Mouse (Mus musculus): ENCODE measurements around the gene Gna13. TPM values are rescaled to one million over a fixed set of nuclear protein-coding genes. Genes with fewer than 3 reads are reported as not detected.

Gene Gna13
- polyA plus RNA-seq, 1 experiment from 2014 or later: 24.9 TPM

DNA sequence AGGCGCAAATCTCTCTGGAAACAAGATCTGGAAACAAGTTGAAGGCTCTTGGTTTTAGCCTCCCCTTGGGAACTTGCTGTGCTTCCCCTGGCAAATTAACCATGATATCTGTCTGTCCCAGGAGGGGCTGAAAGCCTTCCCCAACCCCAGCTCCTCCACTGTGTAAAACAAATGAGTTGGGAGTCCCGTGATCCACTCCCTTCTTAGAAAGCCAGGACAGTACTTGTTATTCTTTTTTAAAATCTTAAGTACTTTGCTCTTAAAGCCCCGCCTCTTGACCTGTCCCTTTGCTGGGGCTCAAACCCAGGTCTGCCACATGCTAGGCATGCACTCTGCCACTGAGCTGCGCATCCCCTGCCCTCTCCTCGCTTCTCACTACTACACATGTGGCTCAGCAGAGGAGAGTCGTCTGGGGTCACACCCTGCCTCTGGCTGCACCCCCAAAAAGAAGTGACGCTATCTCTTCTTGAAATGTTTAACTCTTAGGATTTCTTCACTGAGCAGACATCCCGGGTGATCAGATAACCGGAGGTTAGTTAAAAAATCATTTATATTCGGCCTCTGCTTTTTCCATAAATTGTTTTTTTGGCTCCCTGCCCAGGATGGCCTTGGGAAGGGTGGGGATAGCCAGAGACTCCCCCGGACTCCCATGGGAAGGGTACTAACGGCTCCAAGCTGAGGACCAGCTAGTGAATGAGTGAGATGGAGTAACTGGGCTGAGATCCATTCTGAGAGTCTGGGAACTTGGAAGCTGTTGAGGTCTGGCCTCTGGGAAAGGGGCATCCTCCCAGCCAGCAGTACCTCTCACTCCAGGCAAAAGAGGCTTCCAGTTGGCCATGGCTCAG is 9.0 kb upstream of the Gna13 start:
- ATAC-seq (replicated peaks; ENCODE audit: insufficient number of reproducible peaks, low FRiP score, low TSS enrichment): no peak
- no peak overlapping the region for H3K9ac ChIP-seq (ENCODE audit: low read depth, low read length)
- H3K36me3 ChIP-seq (ENCODE audit: control insufficient read depth, insufficient read depth, low read length): no peaks in the 10 kb centered on the region
- H3K27ac ChIP-seq (ENCODE audit: low read depth, low read length): no peak overlapping the region
- no peaks in the 10 kb centered on the region for H3K9me3 ChIP-seq (replicated peaks; ENCODE audit: control insufficient read depth, low read length)
- H3K4me3 ChIP-seq (ENCODE audit: low read depth, low read length): no peak overlapping the region
- 52% methylated on average over 12 of the region's 12 CpGs for WGBS (ENCODE audit: insufficient replicate concordance)
- H3K27me3 ChIP-seq (ENCODE audit: control insufficient read depth, insufficient read depth, low read length): no peaks in the 10 kb centered on the region
- H3K4me2 ChIP-seq: no peak overlapping the region
- peaks cover 9% of the 10 kb centered on the region for H3K4me1 ChIP-seq (ENCODE audit: control insufficient read depth, insufficient read depth, low read length)

- Histone ChIP-seq H3K27ac (ENCODE audit: low read depth, low read length) (no peak overlapping the region), H3K4me3 (ENCODE audit: low read depth, low read length) (no peak overlapping the region), H3K4me1 (ENCODE audit: control insufficient read depth, insufficient read depth, low read length) (peaks cover 13% of the 10 kb centered on the region), H3K9ac (ENCODE audit: low read depth, low read length) (no peak overlapping the region), H3K9me3 (replicated peaks; ENCODE audit: control insufficient read depth, low read length) (no peaks in the 10 kb centered on the region), H3K36me3 (ENCODE audit: control insufficient read depth, insufficient read depth, low read length) (no peaks in the 10 kb centered on the region), H3K27me3 (ENCODE audit: control insufficient read depth, insufficient read depth, low read length) (no peaks in the 10 kb centered on the region), H3K4me2 (no peak overlapping the region)
- 74% methylated on average over 6 of the region's 6 CpGs for WGBS (ENCODE audit: insufficient replicate concordance)
- no peak for ATAC-seq (replicated peaks; ENCODE audit: insufficient number of reproducible peaks, low FRiP score, low TSS enrichment)
These were observed 8.4 kb upstream of the Gna13 start for GRCm38 (mm10) chr11:109354236-109354613.

DNA sequence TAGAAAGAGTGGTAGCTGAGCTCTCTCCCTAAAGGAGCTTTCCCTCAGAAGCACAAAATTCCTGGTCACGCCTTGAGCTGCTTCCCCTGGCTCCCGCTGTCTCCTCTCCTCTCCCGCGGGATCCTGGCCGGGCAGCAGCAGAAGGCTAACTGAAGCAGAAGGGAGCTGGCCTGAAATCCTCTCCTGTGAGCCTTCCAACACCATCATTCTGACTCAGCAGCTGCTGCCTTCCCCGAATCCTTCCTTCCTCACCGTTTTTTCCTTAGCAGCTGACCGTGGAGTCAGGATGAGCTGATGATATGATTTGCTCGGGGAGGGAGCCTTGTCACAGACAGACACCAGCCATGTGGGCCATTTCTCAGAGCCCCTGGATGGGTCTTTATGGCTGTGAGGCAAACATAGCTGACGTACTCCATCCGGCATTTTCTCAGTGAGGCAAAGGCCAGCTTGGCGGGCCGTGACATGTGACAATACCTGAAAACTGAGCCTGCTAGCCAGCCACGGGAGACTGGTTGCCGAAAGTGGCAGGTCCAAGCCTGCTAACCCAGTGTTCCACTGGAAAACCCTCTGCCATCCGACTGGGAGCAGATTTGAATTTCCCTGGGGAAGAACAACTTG is 6.8 kb upstream of the Gna13 start:
- peaks cover 10% of the 10 kb centered on the region for H3K4me1 ChIP-seq (ENCODE audit: control insufficient read depth, insufficient read depth, low read length)
- ATAC-seq (replicated peaks; ENCODE audit: insufficient number of reproducible peaks, low FRiP score, low TSS enrichment): no peak

DNA sequence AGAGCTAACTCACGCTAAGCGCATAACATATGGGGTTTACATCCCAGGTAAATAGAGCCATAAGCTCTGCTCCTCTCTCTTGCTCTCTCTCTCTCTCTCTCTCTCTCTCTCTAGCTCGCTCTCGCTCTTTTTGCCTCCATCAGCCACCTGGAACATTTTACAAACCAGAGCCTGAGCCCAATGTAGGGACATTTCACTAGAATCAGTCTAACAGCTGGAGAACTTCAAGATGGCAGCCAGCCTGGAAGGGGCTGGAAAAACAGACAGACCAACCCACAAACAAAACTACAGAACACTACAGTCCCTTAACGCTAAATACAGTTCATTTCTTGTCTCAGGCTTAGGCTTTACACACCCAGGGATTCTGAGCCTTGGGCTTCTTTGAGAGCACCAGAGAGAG is 5.5 kb upstream of the Gna13 start:
- no peaks in the 10 kb centered on the region for H3K36me3 ChIP-seq (ENCODE audit: control insufficient read depth, insufficient read depth, low read length)
- H3K4me3 ChIP-seq (ENCODE audit: low read depth, low read length): no peak overlapping the region
- no peaks in the 10 kb centered on the region for H3K27me3 ChIP-seq (ENCODE audit: control insufficient read depth, insufficient read depth, low read length)
- 77% methylated on average over 5 of the region's 5 CpGs for WGBS (ENCODE audit: insufficient replicate concordance)
- no peak overlapping the region for H3K27ac ChIP-seq (ENCODE audit: low read depth, low read length)
- H3K4me2 ChIP-seq: no peak overlapping the region
- no peak overlapping the region for H3K9ac ChIP-seq (ENCODE audit: low read depth, low read length)
- no peak for ATAC-seq (replicated peaks; ENCODE audit: insufficient number of reproducible peaks, low FRiP score, low TSS enrichment)
- H3K4me1 ChIP-seq (ENCODE audit: control insufficient read depth, insufficient read depth, low read length): peaks cover 10% of the 10 kb centered on the region
- no peaks in the 10 kb centered on the region for H3K9me3 ChIP-seq (replicated peaks; ENCODE audit: control insufficient read depth, low read length)

More for the DNA sequence above, 6.8 kb upstream of the Gna13 start:
- Histone ChIP-seq H3K27me3 (ENCODE audit: control insufficient read depth, insufficient read depth, low read length) (no peaks in the 10 kb centered on the region), H3K4me3 (ENCODE audit: low read depth, low read length) (no peak overlapping the region), H3K4me2 (no peak overlapping the region), H3K9me3 (replicated peaks; ENCODE audit: control insufficient read depth, low read length) (no peaks in the 10 kb centered on the region), H3K27ac (ENCODE audit: low read depth, low read length) (no peak overlapping the region), H3K9ac (ENCODE audit: low read depth, low read length) (no peak overlapping the region), H3K36me3 (ENCODE audit: control insufficient read depth, insufficient read depth, low read length) (no peaks in the 10 kb centered on the region)
- 52% methylated on average over 16 of the region's 16 CpGs for WGBS (ENCODE audit: insufficient replicate concordance)

DNA sequence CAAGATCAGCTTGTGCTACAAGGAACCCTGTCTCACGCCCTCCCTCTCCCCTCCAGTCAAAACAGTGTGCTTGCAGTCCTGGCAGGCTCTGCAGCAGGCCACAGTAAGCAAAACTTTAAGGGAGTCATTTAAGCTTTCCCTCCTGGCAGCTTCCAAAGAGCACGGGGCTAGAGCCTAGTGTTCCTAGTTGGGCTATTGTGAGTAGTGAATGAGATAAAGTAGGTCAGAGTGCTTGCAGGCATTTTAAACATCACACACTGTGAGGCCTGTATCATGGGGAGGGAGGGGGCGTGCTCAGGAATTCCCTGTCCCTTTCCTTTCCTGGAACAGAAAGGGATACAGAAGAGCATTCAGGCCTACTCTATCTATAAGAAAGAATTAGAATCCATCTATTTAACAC is 4.1 kb upstream of the Gna13 start:
- 29% methylated on average over 3 of the region's 3 CpGs for WGBS (ENCODE audit: insufficient replicate concordance)
- no peaks in the 10 kb centered on the region for H3K36me3 ChIP-seq (ENCODE audit: control insufficient read depth, insufficient read depth, low read length)
- no peak overlapping the region for H3K4me3 ChIP-seq (ENCODE audit: low read depth, low read length)
- H3K4me2 ChIP-seq: no peak overlapping the region
- no peaks in the 10 kb centered on the region for H3K9me3 ChIP-seq (replicated peaks; ENCODE audit: control insufficient read depth, low read length)
- peaks cover 10% of the 10 kb centered on the region for H3K4me1 ChIP-seq (ENCODE audit: control insufficient read depth, insufficient read depth, low read length)
- no peak overlapping the region for H3K9ac ChIP-seq (ENCODE audit: low read depth, low read length)
- H3K27me3 ChIP-seq (ENCODE audit: control insufficient read depth, insufficient read depth, low read length): no peaks in the 10 kb centered on the region
- ATAC-seq (replicated peaks; ENCODE audit: insufficient number of reproducible peaks, low FRiP score, low TSS enrichment): no peak
- peak overlapping the region; percentile 65; the same call in 1 of the 2 replicates for H3K27ac ChIP-seq (ENCODE audit: low read depth, low read length)

GRCm38 (mm10) chr11:109359043-109359752 is 3.4 kb upstream of the Gna13 start:
- Histone ChIP-seq H3K4me2 (no peak overlapping the region), H3K36me3 (ENCODE audit: control insufficient read depth, insufficient read depth, low read length) (no peaks in the 10 kb centered on the region), H3K9me3 (replicated peaks; ENCODE audit: control insufficient read depth, low read length) (no peaks in the 10 kb centered on the region), H3K27ac (ENCODE audit: low read depth, low read length) (no peak overlapping the region), H3K4me3 (ENCODE audit: low read depth, low read length) (no peak overlapping the region), H3K9ac (ENCODE audit: low read depth, low read length) (no peak overlapping the region), H3K4me1 (ENCODE audit: control insufficient read depth, insufficient read depth, low read length) (peaks cover 12% of the 10 kb centered on the region), H3K27me3 (ENCODE audit: control insufficient read depth, insufficient read depth, low read length) (no peaks in the 10 kb centered on the region)
- no peak for ATAC-seq (replicated peaks; ENCODE audit: insufficient number of reproducible peaks, low FRiP score, low TSS enrichment)
- 50% methylated on average over 13 of the region's 13 CpGs for WGBS (ENCODE audit: insufficient replicate concordance)

DNA sequence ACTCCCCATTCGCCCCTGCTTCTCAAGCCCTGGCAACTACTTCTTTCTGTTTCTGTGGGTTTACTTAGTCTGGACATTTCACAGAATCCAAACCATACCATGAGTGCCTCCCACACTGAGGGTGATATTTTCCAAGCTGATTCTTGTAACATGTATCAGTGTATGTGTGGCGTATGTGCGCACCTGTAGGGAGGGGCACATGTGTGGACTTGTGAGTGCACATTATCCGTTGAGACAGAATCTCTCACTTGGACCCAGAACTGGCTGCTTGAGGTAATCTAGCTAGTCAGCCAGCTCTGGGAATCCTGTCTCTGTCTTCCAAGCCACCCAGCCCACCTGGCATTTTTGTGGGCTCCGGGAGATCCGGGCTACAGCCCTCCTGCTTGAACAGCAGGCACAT is 2.5 kb upstream of the Gna13 start:
- 87% methylated on average over 6 of the region's 6 CpGs for WGBS (ENCODE audit: insufficient replicate concordance)
- Histone ChIP-seq H3K9me3 (replicated peaks; ENCODE audit: control insufficient read depth, low read length) (no peaks in the 10 kb centered on the region), H3K4me3 (ENCODE audit: low read depth, low read length) (no peak overlapping the region), H3K27ac (ENCODE audit: low read depth, low read length) (no peak overlapping the region), H3K27me3 (ENCODE audit: control insufficient read depth, insufficient read depth, low read length) (no peaks in the 10 kb centered on the region), H3K4me2 (no peak overlapping the region), H3K4me1 (ENCODE audit: control insufficient read depth, insufficient read depth, low read length) (peaks cover 21% of the 10 kb centered on the region), H3K36me3 (ENCODE audit: control insufficient read depth, insufficient read depth, low read length) (no peaks in the 10 kb centered on the region; the same call in 1 of the 2 replicates), H3K9ac (ENCODE audit: low read depth, low read length) (no peak overlapping the region)
- ATAC-seq (replicated peaks; ENCODE audit: insufficient number of reproducible peaks, low FRiP score, low TSS enrichment): no peak

DNA sequence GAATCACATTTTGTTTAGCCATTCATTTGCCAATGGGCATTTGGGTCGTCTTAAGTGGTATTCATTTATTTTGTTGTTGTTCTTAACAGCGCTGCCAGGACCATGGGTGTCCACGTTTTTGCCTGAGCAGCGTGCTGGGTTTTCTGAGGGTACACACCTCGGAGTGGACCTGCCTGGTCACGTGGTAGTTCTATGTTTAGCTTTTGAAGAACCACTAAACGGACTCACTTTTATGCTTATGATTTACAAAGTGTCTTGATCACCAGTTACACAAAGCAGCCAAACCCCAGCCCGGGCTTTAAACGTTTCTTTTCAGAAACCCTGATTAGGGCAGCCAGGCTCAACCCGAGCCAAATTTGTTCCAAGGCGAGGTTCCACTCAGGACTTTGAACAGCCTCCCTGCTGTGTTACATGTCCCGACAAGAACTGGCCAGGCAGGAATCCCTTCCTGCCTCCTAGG is 2.0 kb upstream of the Gna13 start:
- Histone ChIP-seq H3K9ac (ENCODE audit: low read depth, low read length) (no peak overlapping the region), H3K4me2 (no peak overlapping the region), H3K36me3 (ENCODE audit: control insufficient read depth, insufficient read depth, low read length) (no peaks in the 10 kb centered on the region; the same call in none of the 2 replicates), H3K27ac (ENCODE audit: low read depth, low read length) (no peak overlapping the region), H3K27me3 (ENCODE audit: control insufficient read depth, insufficient read depth, low read length) (no peaks in the 10 kb centered on the region), H3K4me3 (ENCODE audit: low read depth, low read length) (no peak overlapping the region), H3K9me3 (replicated peaks; ENCODE audit: control insufficient read depth, low read length) (no peaks in the 10 kb centered on the region), H3K4me1 (ENCODE audit: control insufficient read depth, insufficient read depth, low read length) (peaks cover 23% of the 10 kb centered on the region)
- no peak for ATAC-seq (replicated peaks; ENCODE audit: insufficient number of reproducible peaks, low FRiP score, low TSS enrichment)
- WGBS (ENCODE audit: insufficient replicate concordance): 74% methylated on average over 12 of the region's 12 CpGs
